Mouse (Mus musculus) CH12.LX (cell line): ENCODE results near the gene Hba-a2.

Experiments used
- CTCF ChIP-seq, 2 experiments: IDR thresholded peaks in 1 of 2; conservative IDR thresholded peaks in 1 of 2; 2 replicates each; pipeline ENCODE4 v1.5.1; 2011 to 2012; ENCODE audit warnings: low read depth in 2 of 2, low read length in 2 of 2, improper control_type of control experiment in 1 of 2, inconsistent platforms in 1 of 2, mild to moderate bottlenecking in 1 of 2, moderate library complexity in 1 of 2
- MAX ChIP-seq: IDR thresholded peaks from 2 replicates; pipeline ENCODE4 v1.6.1; 2011; ENCODE audit warnings: low read length, improper control_type of control experiment
- TCF12 ChIP-seq: IDR thresholded peaks from 2 replicates; pipeline ENCODE4 v1.6.1; 2014; ENCODE audit warnings: low read depth, mild to moderate bottlenecking, inconsistent platforms, low read length, improper control_type of control experiment

DNA sequence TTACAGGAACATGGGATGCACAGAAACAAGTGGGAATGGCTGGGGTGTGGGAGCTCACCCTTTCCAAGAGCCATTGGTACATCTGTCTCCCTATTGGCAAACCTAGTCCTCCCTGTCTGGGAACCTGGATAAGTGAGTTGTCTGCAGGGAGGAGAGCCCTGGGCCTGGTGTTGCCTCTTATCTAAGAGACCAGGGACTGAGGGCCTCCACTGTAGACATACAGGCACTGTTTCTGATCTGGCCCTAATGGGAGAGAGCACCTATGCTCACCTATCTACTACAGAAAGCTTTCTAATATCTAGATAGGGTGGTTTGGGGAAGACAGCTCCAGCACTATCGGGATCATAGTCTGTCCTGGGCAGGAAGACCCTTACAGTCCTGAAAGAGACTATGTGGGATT, 40.1 kb upstream of the Hba-a2 start:
- no peak for TF ChIP-seq MAX
- no peak for TF ChIP-seq TCF12
- no peak for TF ChIP-seq CTCF (conservative IDR thresholded peaks at IDR 0.05 in 1 of 2, IDR thresholded peaks at IDR 0.05 in 1 of 2; ENCODE audit: low read depth in 2 of 2, low read length in 2 of 2)
